Mouse (Mus musculus): ENCODE results near the gene Olfr539. TPM values are rescaled to one million over a fixed set of nuclear protein-coding genes. Genes with fewer than 3 reads are reported as not detected.
"Not testable (repeated sequence)": the region's sequence is repeated elsewhere in the genome, so short reads cannot be mapped to it uniquely, and the experiment has no call there.

Gene Olfr539
- polyA plus RNA-seq (2014; fragmentation: Nextera tagmentation; extraction: Ambion mirVana), result not detected in 2 replicates

DNA sequence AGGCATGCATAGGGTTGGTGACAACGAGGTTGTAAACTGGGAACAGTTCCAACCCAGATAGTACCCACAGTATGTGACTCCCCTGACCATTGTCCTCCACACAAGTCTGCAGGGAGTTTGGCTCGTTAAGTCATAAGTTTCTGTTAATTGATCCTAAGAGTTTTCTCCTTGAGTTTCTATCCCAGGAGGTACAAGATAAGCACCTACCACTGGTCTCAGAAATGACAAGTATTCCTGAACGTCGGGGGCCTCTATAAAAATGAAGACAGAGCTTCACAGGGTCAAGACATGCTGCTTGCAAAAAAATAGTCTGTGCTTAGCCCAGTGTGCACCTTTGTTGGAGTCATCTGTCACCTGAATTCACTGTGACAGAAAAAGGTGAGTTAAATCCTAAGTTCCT lies at the start of gene Olfr539:
TSS of gene Olfr539 (plus strand) at position 301 of the 400 bp plus-strand sequence.
- Histone ChIP-seq H3K4me2 (replicated peaks; ENCODE audit: low read depth, low read length) (no peak within 1 kb of the TSS), H3K9me3 (ENCODE audit: control insufficient read depth, low read depth, low read length) (no peaks in the 10 kb centered on the region), H3K4me3 (ENCODE audit: low read depth, low read length) (no peak within 1 kb of the TSS), H3K36me3 (ENCODE audit: control insufficient read depth, insufficient read depth, low read length) (no peaks in the 10 kb centered on the region), H3K27me3 (ENCODE audit: control insufficient read depth, insufficient read depth, low read length) (no peaks in the 10 kb centered on the region), H3K4me1 (ENCODE audit: control insufficient read depth, insufficient read depth, low read length) (no peaks in the 10 kb centered on the region), H3K9ac (replicated peaks; ENCODE audit: low read depth, low read length) (no peak within 1 kb of the TSS), H3K27ac (ENCODE audit: low read length) (no peak within 1 kb of the TSS)
- WGBS, result 78% methylated on average over 4 of the region's 4 CpGs
- ATAC-seq (ENCODE audit: insufficient number of reproducible peaks, insufficient read depth, low FRiP score, low read depth), result no peak

DNA sequence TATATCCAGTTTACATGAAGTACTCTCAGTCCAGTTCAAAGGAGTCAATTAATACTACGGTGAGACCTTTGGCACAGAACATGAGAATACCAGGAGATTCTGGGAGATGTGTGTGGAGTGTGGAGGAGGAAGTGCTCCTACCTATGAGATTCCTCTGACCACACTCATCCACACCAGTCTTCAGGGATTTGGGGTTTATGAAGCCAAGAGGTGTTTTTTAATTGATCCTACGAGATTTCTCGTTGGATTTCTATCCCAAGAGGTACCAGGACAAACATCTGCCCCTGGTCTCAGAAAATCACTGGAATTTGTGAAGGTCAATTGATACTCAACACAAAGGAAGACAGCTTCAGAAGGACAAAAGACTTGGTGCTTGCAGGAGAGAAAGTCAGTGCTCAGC lies 31.1 kb upstream of the Olfr539 start, which contains the start of gene Olfr61:
TSS of gene Olfr61 (plus strand) at position 301 of the 400 bp plus-strand sequence.
- 85% methylated on average over 3 of the region's 3 CpGs for WGBS

DNA sequence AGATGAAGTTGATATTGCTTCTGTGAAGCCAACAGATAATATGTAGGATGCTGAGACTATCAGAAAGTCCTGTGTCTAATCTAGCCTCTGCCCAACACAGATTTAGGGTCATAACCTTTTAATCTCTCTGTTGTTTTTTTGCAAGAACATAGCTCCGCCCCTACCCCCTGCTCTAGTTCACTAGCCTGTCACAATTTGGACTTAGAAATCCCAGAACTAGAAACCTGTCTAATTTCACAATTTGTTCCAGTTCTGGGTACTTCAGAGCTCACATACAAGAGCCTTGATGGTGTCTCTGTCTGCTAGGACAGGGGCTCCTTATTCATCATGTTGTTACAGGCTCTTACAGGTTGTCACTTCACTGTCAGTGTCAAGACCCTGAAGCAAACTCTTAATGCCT lies 29.2 kb upstream of the Olfr539 start:
- WGBS, result 61% methylated on average over 1 of the region's 1 CpGs
- no peak for ATAC-seq (ENCODE audit: insufficient number of reproducible peaks, insufficient read depth, low FRiP score, low read depth)
- H3K4me1 ChIP-seq (ENCODE audit: control insufficient read depth, insufficient read depth, low read length), result no peaks in the 10 kb centered on the region
- H3K4me3 ChIP-seq (ENCODE audit: low read depth, low read length), result no peak overlapping the region
- no peaks in the 10 kb centered on the region for H3K36me3 ChIP-seq (ENCODE audit: control insufficient read depth, insufficient read depth, low read length)
- H3K27me3 ChIP-seq (ENCODE audit: control insufficient read depth, insufficient read depth, low read length), result no peaks in the 10 kb centered on the region
- no peaks in the 10 kb centered on the region for H3K9me3 ChIP-seq (ENCODE audit: control insufficient read depth, low read depth, low read length)
- no peak overlapping the region for H3K4me2 ChIP-seq (replicated peaks; ENCODE audit: low read depth, low read length)
- no peak overlapping the region for H3K27ac ChIP-seq (ENCODE audit: low read length)
- H3K9ac ChIP-seq (replicated peaks; ENCODE audit: low read depth, low read length), result no peak overlapping the region

More for the DNA sequence above, 31.1 kb upstream of the Olfr539 start, which contains the start of gene Olfr61:
- not testable (repeated sequence) for H3K27ac ChIP-seq (ENCODE audit: low read length); H3K27me3 ChIP-seq (ENCODE audit: control insufficient read depth, insufficient read depth, low read length); H3K4me3 ChIP-seq (ENCODE audit: low read depth, low read length); ATAC-seq (ENCODE audit: insufficient number of reproducible peaks, insufficient read depth, low FRiP score, low read depth); H3K36me3 ChIP-seq (ENCODE audit: control insufficient read depth, insufficient read depth, low read length); H3K9me3 ChIP-seq (ENCODE audit: control insufficient read depth, low read depth, low read length); H3K9ac ChIP-seq (replicated peaks; ENCODE audit: low read depth, low read length); H3K4me1 ChIP-seq (ENCODE audit: control insufficient read depth, insufficient read depth, low read length); H3K4me2 ChIP-seq (replicated peaks; ENCODE audit: low read depth, low read length)

DNA sequence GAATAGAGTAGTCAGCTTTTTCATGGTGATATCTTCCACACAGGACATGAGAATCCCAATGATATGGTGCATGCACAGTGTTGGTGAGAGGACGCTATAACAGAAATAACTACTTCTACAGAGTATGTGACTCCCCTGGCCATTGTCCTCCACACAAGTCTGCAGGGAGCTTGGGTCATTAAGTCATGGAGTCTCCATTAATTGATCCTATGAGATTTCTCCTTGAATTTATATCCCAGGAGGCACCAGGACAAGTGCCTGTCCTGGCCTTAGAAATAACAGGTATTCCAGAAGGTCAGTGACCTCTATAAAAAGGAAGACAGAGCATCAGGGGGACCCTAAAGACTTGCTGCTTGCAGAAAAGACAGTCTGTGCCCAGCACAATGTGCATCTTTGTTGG lies 13.6 kb upstream of the Olfr539 start, which contains the start of gene Olfr53:
TSS of gene Olfr53 (plus strand) at position 301 of the 400 bp plus-strand sequence.
- H3K4me1 ChIP-seq (ENCODE audit: control insufficient read depth, insufficient read depth, low read length), result no peaks in the 10 kb centered on the region
- no peak within 1 kb of the TSS for H3K27ac ChIP-seq (ENCODE audit: low read length)
- H3K4me3 ChIP-seq (ENCODE audit: low read depth, low read length), result no peak within 1 kb of the TSS
- H3K9me3 ChIP-seq (ENCODE audit: control insufficient read depth, low read depth, low read length), result no peaks in the 10 kb centered on the region
- no peaks in the 10 kb centered on the region for H3K36me3 ChIP-seq (ENCODE audit: control insufficient read depth, insufficient read depth, low read length)
- H3K9ac ChIP-seq (replicated peaks; ENCODE audit: low read depth, low read length), result no peak within 1 kb of the TSS
- 77% methylated on average over 1 of the region's 1 CpGs for WGBS
- H3K4me2 ChIP-seq (replicated peaks; ENCODE audit: low read depth, low read length), result no peak within 1 kb of the TSS
- ATAC-seq (ENCODE audit: insufficient number of reproducible peaks, insufficient read depth, low FRiP score, low read depth), result no peak
- H3K27me3 ChIP-seq (ENCODE audit: control insufficient read depth, insufficient read depth, low read length), result no peaks in the 10 kb centered on the region

DNA sequence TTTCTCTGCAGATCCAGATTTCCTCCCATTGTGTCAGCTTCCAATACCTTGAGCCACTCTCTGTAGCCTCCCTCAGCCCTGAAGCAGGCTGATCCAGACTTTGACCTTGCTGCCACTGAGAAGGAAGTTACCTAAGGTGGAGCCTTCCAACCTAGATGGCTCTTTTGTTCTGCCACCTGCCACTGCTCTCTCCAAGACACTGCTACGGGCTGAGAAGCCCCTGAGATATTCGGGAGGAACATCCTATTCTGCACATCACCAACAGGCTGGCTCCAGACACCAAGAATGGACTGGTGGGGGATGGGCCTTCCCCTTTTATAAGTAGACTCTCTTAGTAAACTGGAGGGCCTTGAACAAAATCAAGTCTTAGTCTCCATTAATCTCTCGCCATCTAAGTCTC lies 11.0 kb downstream of the Olfr539 start:
- not testable (repeated sequence) for ATAC-seq (ENCODE audit: insufficient number of reproducible peaks, insufficient read depth, low FRiP score, low read depth); H3K4me3 ChIP-seq (ENCODE audit: low read depth, low read length); H3K27ac ChIP-seq (ENCODE audit: low read length); H3K9me3 ChIP-seq (ENCODE audit: control insufficient read depth, low read depth, low read length); H3K27me3 ChIP-seq (ENCODE audit: control insufficient read depth, insufficient read depth, low read length); H3K4me2 ChIP-seq (replicated peaks; ENCODE audit: low read depth, low read length); H3K36me3 ChIP-seq (ENCODE audit: control insufficient read depth, insufficient read depth, low read length); H3K4me1 ChIP-seq (ENCODE audit: control insufficient read depth, insufficient read depth, low read length); H3K9ac ChIP-seq (replicated peaks; ENCODE audit: low read depth, low read length)
- WGBS, result 88% methylated on average over 3 of the region's 3 CpGs

DNA sequence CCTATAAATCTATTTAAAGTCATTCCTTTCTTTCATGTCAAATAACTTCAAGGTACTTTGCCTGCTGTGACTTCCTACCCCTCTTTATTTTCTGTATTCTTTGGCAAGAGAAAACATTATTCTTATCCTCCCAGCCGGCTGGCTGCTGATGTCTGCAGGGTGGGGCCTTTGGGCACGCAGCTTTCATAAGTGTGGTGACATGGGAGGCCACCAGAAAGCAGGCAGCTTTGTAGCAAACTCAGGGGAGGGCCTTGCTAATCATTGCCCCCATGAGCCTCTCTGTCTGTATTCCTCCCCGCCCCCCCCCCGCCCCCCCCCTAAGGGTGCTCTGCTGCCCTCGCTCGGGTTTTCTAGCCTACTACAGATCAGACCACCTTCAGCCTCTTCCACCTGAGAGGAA lies 16.1 kb downstream of the Olfr539 start:
- Histone ChIP-seq H3K9me3 (ENCODE audit: control insufficient read depth, low read depth, low read length) (no peaks in the 10 kb centered on the region), H3K9ac (replicated peaks; ENCODE audit: low read depth, low read length) (no peak overlapping the region), H3K4me3 (ENCODE audit: low read depth, low read length) (no peak overlapping the region), H3K27ac (ENCODE audit: low read length) (no peak overlapping the region), H3K4me1 (ENCODE audit: control insufficient read depth, insufficient read depth, low read length) (no peaks in the 10 kb centered on the region), H3K36me3 (ENCODE audit: control insufficient read depth, insufficient read depth, low read length) (no peaks in the 10 kb centered on the region), H3K4me2 (replicated peaks; ENCODE audit: low read depth, low read length) (0 out of 2 replicates have a peak overlapping the region, but pooled peaks have one; percentile 20), H3K27me3 (ENCODE audit: control insufficient read depth, insufficient read depth, low read length) (no peaks in the 10 kb centered on the region)
- 0% methylated on average over 6 of the region's 6 CpGs for WGBS
- no peak; the same call in 1 of the 2 replicates for ATAC-seq (ENCODE audit: insufficient number of reproducible peaks, insufficient read depth, low FRiP score, low read depth)

DNA sequence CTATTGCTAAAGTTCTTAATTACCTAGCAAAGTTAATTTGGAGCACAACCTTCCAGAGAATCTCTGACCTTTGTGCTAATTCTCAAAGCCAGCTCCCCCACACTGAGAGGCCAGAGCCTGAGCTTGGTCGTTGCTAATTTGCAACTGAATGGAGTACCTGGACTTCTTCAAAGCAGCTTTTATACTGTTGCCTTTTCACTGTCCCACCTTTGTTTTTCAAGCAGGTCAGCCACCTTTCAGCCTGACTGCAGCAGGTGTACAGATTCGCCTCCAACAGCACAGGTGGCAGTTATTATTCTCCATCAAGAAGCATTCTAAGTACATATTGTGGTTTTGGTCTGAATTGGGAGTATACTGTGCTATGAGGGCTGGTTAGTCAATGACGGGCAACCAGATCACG lies 19.9 kb downstream of the Olfr539 start:
- H3K27ac ChIP-seq (ENCODE audit: low read length); H3K27me3 ChIP-seq (ENCODE audit: control insufficient read depth, insufficient read depth, low read length); H3K4me1 ChIP-seq (ENCODE audit: control insufficient read depth, insufficient read depth, low read length); H3K9me3 ChIP-seq (ENCODE audit: control insufficient read depth, low read depth, low read length); H3K36me3 ChIP-seq (ENCODE audit: control insufficient read depth, insufficient read depth, low read length); H3K4me2 ChIP-seq (replicated peaks; ENCODE audit: low read depth, low read length); H3K4me3 ChIP-seq (ENCODE audit: low read depth, low read length); H3K9ac ChIP-seq (replicated peaks; ENCODE audit: low read depth, low read length); ATAC-seq (ENCODE audit: insufficient number of reproducible peaks, insufficient read depth, low FRiP score, low read depth): not testable (repeated sequence)
- WGBS, result 73% methylated on average over 4 of the region's 4 CpGs

DNA sequence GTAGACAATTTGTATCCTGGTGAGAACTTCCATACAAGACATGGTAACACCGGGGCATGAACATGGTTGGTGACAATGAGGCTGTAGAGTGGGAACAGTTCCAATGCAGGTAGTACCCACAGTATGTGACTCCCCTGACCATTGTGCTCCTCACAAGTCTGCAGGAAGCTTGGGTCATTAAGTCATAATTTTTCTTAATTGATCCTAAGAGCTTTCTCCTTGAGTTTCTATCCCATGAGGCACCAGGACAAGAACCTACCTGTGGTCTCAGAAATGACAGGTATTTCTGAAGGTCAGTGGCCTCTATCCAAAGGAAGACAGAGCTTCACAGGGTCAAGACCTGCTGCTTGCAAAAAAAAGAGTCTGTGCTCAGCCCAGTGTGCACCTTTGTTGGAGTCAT lies 21.9 kb downstream of the Olfr539 start, which contains the start of gene Olfr45:
TSS of gene Olfr45 (plus strand) at position 301 of the 400 bp plus-strand sequence.
- no peaks in the 10 kb centered on the region for H3K4me1 ChIP-seq (ENCODE audit: control insufficient read depth, insufficient read depth, low read length)
- H3K4me2 ChIP-seq (replicated peaks; ENCODE audit: low read depth, low read length), result no peak within 1 kb of the TSS
- H3K27me3 ChIP-seq (ENCODE audit: control insufficient read depth, insufficient read depth, low read length), result no peaks in the 10 kb centered on the region
- H3K4me3 ChIP-seq (ENCODE audit: low read depth, low read length), result no peak within 1 kb of the TSS
- no peak within 1 kb of the TSS for H3K9ac ChIP-seq (replicated peaks; ENCODE audit: low read depth, low read length)
- no peaks in the 10 kb centered on the region for H3K36me3 ChIP-seq (ENCODE audit: control insufficient read depth, insufficient read depth, low read length)
- H3K27ac ChIP-seq (ENCODE audit: low read length), result no peak within 1 kb of the TSS
- 97% methylated on average over 1 of the region's 1 CpGs for WGBS
- no peaks in the 10 kb centered on the region for H3K9me3 ChIP-seq (ENCODE audit: control insufficient read depth, low read depth, low read length)
- ATAC-seq (ENCODE audit: insufficient number of reproducible peaks, insufficient read depth, low FRiP score, low read depth), result no peak

DNA sequence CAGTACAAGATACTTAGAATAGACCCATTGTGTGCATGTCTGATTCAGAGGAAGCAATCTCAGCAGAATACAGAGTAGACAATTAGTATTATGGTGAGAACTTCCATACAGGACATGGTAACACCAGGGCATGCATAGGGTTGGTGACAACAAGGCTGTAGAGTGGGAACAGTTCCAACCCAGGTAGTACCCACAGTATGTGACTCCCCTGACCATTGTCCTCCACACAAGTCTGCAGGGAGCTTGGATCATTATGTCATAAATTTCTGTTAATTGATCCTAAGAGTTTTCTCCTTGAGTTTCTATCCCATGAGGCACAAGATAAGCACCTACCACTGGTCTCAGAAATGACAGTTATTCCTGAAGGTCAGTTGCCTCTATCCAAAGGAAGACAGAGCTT lies 37.2 kb downstream of the Olfr539 start, which contains the start of gene Olfr541:
TSS of gene Olfr541 (plus strand) at position 301 of the 400 bp plus-strand sequence.
- no peaks in the 10 kb centered on the region for H3K36me3 ChIP-seq (ENCODE audit: control insufficient read depth, insufficient read depth, low read length)

More for the DNA sequence above, 37.2 kb downstream of the Olfr539 start, which contains the start of gene Olfr541:
- H3K4me1 ChIP-seq (ENCODE audit: control insufficient read depth, insufficient read depth, low read length), result no peaks in the 10 kb centered on the region
- no peaks in the 10 kb centered on the region for H3K9me3 ChIP-seq (ENCODE audit: control insufficient read depth, low read depth, low read length)
- H3K4me3 ChIP-seq (ENCODE audit: low read depth, low read length), result no peak within 1 kb of the TSS
- H3K9ac ChIP-seq (replicated peaks; ENCODE audit: low read depth, low read length), result no peak within 1 kb of the TSS
- H3K27me3 ChIP-seq (ENCODE audit: control insufficient read depth, insufficient read depth, low read length), result no peaks in the 10 kb centered on the region
- no peak within 1 kb of the TSS for H3K27ac ChIP-seq (ENCODE audit: low read length)
- H3K4me2 ChIP-seq (replicated peaks; ENCODE audit: low read depth, low read length), result no peak within 1 kb of the TSS
- ATAC-seq (ENCODE audit: insufficient number of reproducible peaks, insufficient read depth, low FRiP score, low read depth), result no peak

All from stomach, embryonic 14.5 days (tissue).